Mouse (Mus musculus) mouse trophoblast stem cell (cell line): ENCODE measurements around the gene Hapln2.

Experiments
- in situ Hi-C, 2 experiments: fragments of 300-500 bp; cut with MseI, MboI; formaldehyde crosslinking; loops; 2 replicates in 1 of 2; 3 replicates in 1 of 2; pipeline ENCODE4 v1.15.1; 2025

The Hapln2 gene

GRCm38 (mm10) chr3:87981894-87982835, 45.2 kb downstream of the Hapln2 start:
- in situ Hi-C loops, result no loop called here

- in situ Hi-C loops, result no loop called here
These were observed 46.1 kb downstream of the Hapln2 start for GRCm38 (mm10) chr3:87981214-87981760.

DNA sequence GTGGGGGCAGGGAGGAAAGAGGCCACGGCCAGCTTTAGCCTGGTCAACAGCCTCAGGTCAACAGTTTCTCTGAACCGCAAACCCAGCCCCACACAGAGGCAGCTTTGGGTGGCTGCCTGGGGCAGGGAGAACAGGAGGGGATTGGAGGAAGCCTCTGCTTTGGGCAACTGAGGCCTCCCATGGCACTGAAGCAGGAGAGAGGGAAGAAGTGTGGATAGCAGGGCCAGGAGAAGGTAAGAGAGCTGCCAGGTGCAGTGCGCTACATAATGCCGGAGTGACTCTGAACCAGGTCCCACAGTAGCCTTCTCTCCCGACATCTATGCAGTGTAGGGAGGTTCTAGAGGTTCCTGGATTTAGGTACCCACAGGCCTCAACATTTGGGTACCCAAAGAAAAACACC, 46.7 kb downstream of the Hapln2 start:
- in situ Hi-C loops, result no loop called here

- in situ Hi-C loops, result no loop called here
These were observed 47.3 kb downstream of the Hapln2 start for GRCm38 (mm10) chr3:87980085-87980484.

DNA sequence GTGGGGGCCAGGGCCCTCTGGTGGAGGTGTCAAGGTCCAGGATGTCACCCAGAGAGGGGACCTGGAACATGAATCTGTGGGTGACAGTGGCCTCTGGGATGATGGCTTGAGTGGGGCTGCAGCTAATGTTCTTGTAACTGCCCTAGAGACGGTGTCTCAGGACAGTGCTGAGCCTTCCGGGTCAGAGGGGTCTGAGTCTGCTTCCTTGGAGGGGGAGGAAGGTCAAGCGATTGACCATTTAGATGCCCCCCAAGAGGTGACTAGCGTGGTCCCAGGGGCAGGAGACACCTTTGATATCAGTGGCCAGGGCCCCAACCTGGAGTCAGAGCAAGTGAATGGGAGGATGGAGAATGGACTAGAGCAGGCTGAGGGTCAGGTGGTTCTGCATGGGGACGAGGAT, 47.9 kb downstream of the Hapln2 start:
- in situ Hi-C loops, result no loop called here

DNA sequence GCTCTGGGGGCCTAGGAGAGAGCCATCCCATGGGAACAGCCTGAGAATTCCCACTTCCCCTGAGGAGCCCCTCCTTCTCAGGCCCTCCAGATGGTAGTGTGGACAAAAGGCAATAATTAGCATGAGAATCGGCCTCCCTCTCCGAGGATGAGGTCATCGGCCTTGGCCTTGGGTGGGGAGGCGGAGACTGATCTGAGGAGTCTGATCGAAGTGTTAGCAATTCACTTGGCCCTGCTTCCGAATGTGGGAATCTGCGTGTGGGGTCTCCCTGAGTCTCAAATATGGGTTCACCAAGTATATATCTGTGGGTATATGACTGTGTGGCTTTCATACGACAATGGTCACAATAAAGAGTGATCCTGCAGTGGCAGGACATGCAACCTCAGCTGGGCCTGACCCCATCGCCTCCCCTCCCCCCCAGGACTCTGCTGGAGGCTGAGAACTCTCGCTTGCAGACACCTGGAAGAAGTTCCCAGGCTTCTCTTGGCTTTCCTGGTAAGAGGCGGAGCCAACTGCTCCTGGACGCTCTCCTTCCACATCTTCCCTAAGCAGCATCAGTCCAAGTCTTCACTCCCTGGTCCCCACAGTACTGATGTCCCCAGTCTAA, 52.9 kb downstream of the Hapln2 start:
- in situ Hi-C loops, result no loop called here

DNA sequence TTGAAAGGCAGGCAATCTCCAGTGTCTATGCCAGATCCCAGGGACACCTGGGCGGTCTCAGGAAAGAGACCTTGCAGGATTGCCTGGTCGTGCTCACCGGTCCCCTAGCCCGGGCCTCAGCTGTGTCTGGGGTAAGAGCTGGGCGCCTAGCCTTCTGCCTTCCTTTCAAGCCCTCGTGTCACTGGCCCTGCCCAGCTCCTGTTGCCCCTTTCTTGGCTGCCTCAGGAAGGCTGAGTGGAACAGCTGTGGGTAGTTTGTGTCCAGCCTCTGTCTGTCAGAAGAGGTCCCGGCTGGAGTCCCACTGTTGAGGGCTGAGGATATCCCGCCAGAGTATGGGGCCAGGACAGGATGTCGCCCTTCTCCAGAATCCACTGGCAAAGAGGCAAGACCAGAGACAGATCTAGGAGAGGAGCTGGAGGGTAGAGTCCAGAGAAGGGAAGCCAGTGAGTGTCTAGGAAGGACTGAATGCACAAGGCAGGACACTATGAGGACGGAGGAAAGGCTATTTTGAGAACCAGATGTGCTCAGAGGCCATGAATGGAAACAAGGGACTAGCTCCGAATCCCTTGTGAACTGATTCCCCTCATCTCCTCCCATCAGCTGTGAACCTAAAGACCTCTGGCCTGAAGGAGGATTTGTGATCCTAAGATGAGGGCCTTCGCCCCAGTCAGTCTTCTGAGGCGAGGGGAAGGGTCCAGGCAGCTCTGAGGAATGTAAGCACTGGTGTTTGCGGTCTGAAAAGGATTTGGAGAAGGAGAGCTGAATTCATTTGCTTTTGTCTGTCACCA, 53.6 kb downstream of the Hapln2 start:
- in situ Hi-C loops, result no loop called here

GRCm38 (mm10) chr3:87972776-87973175, 54.6 kb downstream of the Hapln2 start:
- in situ Hi-C loops, result no loop called here

DNA sequence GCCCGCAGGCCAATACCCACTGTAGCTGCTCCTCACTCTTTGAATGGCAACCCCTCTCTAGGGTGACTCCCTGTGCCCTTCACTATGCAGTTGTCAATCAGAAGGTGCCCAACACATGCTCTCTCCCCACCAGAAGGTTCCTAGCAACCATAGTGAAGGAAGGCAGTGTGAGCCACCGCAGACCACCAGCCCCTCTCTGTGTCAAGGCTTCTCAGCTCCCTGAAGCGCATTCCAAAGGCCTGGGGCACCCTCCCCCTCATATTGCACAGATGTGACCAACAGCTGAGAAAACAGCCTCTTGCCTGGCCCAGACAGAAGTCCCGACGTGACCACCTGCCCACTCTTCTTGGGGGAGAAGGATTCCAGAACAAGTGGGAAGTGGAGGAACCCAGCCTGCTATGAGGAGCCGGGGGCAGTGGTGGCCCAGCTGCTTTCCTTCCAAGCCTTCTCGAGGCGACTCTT, 55.1 kb downstream of the Hapln2 start:
- in situ Hi-C loops, result no loop called here
